Mouse (Mus musculus) mesoderm, embryonic 11.5 days (tissue): ENCODE measurements at regions not wholly inside any gene's neighbourhood (a gene's known extent, or its start where the extent isn't known, plus 50 kb on each side); places are given as distances from the start of the nearest gene placed in this dataset.

Source experiments
- DNase-seq: peaks from one replicate; pipeline ENCODE4 v3.0.0-alpha.2; 2012; ENCODE audit warnings: low read depth, low spot score

DNA sequence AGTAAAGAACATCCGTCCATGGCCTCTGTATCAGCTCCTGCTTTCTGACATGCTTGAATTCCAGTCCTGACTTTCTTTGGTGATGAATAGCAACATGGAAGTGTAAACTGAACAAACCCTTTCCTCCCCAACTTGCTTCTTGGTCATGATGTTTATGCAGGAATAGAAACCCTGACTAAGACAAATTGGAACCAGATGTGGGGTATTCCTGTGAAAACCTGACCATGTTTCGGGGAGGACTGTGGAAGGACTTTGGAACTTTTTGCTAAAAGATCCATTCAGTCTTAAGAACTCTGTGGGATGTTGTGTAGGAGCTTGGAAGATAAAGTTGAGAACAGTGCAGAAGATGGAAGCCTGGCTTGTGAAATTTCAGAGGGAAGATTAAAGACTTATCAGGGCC, 410.0 kb downstream of the Kif2b start:
- DNase-seq: peak; percentile 23

DNA sequence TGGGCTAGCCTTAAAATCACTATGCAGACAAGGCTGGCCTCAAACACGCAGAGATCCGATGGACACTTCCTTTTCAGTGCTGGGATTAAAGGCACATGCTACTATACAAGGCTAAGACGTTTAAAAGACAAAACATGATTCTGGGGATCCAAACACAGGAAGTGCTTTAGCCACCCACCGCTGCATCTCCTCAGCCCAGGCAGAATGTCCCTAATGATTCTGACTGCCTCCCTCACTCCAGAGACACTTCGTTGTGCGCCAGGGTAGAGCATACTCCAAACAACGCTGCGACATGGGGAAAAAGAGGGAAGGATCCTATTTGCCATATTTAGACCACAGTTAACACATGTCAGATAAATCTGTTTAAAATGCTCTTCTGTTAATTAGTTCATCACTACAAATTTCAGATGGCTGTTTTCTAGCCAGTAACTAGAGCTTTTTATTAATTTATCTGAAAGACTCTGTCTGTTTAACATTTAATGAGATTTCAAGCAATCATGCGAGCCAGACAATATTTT, 443.5 kb downstream of the Kif2b start:
- DNase-seq: no peak

DNA sequence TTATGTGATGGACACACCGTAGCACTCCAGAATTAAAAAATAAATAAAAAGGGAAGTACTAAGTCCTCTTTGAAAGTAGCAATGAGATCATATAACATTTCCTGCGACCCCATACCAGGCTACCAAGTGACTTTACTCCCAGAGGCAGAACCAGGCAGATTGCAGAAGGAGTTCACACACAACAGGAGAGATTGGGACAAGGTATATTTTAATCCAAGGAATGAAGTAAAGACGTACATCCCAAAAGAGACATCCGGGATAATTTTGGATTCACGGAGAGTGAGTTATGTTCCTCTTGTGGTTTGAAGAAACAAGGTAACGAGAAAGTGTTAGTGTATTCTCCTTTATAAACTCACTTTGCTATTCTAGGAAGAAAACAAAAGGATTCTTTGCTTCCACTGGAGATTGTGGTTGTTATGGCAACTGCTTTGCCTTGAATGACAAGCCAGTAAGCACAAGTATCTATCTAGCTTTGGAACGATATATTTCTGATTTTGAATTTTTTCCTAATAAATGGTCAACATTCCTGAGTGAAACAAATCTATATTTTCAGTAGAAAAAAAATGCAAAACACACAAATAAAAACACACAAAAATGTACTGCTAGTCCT, 444.5 kb downstream of the Kif2b start:
- DNase-seq: no peak

DNA sequence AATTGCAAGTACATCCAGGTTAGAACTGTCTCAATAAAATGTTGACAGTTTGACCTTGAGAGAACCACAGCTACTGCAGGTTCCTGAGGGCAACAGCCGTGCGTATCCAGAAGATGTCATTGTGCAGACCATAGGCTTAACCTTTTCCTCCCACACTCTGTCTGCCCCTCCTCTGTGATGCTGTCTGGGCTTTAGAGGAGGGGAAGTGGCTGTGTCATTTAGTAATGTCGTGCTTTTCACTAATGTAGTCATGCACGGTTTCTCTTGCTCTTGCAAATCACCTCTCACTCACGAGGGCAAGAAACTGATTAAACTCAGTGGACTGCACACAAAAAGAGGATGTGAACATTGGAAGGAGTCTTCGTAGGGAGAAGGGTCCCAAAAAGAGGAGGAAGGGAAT, 443.8 kb upstream of the Tom1l1 start:
- no peak for DNase-seq

DNA sequence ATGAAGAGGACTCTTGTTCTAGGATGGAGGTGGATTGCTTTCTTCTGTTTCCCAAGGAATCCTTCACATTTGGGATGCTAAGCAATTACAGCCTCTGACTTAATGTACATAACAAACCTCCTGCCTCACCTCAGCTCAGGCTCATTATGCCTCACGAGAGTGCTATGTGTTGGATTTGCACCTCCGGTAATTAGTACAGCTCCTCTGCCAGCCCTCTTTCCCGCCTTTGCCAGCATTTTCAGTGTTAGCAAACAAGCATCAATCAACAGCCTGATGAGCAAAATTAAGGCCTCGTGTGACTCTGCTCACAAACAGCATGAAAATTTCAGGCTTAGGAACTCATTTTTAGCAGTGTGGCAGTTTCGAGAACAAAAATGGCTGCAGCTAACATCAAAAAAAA, 410.0 kb upstream of the Tom1l1 start:
- no peak for DNase-seq

DNA sequence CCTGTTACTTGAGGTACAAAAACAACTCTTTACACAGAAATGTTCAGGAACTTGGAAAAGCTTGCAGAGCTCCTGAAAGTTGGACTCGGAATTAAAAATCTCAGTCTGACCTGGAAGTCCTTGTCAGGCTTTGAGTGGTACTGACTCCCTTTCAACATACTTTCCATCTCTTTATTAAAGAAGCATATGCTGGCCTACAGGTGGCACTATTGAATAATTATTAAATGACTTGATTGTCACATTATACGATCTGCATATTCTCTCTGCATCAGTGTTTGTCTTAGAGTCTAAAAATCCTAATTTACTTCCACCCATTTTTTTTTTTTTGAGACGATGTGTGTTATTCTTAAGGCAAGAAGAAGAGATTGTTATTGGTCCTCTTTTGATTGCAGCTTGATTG, 409.4 kb upstream of the Tom1l1 start:
- no peak for DNase-seq

DNA sequence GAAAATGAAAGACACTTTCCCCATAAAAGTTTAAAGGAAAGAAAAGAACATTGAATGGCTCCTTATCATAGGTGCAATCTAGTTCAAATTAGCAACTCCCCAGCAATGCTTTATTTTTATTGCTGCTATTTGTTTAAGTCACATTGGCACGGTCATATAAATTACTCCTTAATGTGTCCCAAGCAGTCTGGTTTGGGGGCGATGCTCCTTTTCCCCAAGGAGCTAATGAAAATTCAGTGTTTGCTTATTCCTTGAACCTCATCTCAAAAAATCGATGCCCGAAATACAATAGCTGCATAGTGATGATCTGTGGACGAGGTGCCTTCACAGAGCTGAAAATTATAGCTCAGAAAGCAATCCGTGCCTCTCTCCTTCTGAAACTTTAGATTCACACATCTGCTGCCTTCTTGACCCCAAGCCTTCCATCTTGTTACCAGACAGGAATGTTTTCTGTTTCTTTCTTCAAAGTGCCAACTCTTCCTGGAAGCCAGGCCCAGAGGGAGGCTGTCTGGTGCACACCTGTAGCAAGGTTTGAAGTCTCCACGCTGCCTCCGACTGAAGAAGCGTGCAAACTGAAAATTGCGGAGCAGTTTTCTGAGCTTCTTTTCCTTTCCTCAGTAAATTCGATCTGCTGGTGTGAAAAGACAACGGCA, 408.0 kb upstream of the Tom1l1 start:
- DNase-seq: peak; percentile 51

DNA sequence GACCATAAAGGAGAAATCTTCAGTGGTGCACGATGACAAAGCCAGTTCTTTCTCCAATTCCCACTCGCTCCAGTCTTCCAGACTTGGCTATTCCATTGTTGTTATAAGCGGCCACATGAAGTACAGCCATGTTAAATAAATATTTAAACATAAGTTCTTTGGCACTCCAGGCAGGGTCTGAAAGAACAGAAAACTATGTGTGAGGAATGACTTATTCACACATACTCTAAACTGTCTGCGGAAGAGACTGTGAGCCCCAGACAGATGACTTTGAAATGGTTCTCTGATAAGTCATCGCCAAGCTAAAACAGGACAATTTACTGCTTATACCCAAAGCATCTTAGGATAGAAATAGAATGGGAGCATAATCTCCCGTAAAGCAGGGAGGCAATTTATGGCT, 377.2 kb upstream of the Tom1l1 start:
- no peak for DNase-seq

DNA sequence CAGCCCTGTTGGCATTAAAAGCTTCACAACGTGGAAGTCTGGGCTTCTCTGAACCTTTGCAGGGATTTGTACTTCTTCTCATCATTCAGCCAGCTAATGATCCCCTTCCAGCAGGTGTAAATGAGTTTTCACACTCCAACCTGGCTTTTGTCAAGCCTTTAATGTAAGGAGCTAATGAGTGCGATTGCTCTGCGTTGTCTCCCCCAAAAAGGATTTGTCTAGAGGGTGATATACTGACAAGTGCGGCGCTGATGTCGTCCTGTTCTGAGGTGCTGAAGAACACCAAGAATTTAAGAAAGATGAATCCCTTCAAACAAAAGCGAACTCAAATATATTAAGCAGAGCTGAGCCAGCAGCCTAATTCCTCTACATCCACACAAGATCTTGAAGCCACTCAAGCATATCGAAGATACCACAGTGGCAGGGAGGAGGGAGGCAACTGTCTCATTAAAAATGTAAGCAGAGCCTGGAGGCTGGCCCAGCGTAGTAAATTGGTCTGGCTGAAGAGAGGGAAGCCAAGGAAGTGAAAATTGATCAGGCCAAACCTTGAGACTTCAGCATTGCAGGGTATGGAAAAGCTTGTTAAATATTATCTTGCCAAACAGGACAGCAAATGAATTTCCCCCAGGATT, 368.9 kb upstream of the Tom1l1 start:
- DNase-seq: no peak

DNA sequence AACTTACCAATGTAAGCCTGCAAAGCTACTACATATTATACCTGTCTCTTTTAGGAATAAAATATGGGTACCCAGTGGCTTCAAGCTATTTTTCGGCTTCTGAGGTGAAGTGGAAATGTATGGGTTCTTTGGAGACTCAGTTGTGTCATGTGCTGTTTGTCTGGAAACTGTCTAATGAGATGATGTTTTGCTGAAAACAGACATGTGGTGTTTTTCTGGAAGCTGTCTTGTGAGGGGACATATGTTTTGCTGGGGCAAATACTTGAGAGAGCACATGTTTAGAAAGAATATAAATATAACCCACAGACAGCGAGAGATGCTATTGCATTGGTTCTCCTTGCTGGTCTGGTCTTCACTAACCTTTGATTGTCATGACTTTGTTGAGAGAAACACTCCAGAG, 365.2 kb upstream of the Tom1l1 start:
- no peak for DNase-seq

DNA sequence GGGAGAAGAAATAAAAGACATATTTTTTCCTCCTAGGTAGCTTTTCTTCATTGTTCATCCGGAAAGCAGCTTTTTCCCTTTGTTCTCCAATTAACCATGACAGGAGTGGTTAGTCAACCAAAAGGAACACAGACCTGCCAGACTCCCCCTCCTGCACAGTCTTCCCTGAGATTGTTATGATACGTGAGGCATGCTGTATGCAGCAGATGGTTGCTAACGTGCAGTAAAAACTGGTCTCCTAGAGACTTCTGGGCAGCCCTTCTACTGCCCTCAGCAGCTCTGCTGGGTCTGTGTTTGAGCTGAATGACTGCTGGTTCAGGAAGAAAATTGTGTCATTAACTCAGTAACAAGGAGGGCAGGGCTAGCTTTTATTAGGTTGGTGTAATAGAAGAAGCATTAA, 363.5 kb upstream of the Tom1l1 start:
- peak; percentile 16 for DNase-seq

DNA sequence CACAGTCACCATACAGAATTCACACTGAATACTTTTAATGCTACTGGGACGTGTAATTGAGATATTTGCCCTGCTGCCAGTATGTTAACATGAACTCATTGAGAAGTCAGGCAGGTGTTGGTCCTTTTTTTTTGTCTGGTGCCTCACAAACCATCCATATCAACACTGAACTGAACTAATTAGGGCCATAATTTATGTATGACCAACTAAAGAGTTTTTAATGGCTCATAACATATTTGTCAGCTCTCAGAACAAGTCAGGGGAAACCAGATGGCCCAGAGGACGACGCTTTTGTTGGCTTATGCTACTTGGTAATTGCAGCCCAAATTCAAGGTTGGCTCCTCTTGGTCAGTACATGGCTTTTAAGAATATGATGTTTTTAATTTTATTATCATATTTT, 353.3 kb upstream of the Tom1l1 start:
- DNase-seq: no peak
